16 mouse cellular contexts compared by ENCODE assay signal in genomic region chr16:34929686-34930085, GRCm38 (mm10).
DNase-seq lines count a peak whose midpoint lies in the region; ATAC-seq lines count a peak whose summit lies in the region.
"Had no signal": no experiment of that assay in that cellular context is flagged by ENCODE, and none has a peak within 500 bp of the region (broad histone marks: within the 10 kb centered on the region; RNA-seq: fewer than 3 reads in every experiment).

No protein-coding gene starts in this region.

- no peak overlapping the region for H3K9ac ChIP-seq in hindbrain, embryonic 12.5 days
- H3K9ac ChIP-seq in hindbrain, embryonic 14.5 days: no peak overlapping the region
- H3K9ac ChIP-seq in embryonic facial prominence, embryonic 14.5 days (ENCODE audit: low read depth, low read length): no peak overlapping the region
- no peak overlapping the region for H3K9ac ChIP-seq in lung, embryonic 16.5 days (ENCODE audit: low read length)
- H3K9ac ChIP-seq: forebrain, embryonic 13.5 days; liver, embryonic 15.5 days had no signal

- H3K9me3 ChIP-seq in hindbrain, embryonic 12.5 days (replicated peaks): no peaks in the 10 kb centered on the region
- no peaks in the 10 kb centered on the region for H3K9me3 ChIP-seq in hindbrain, embryonic 14.5 days (ENCODE audit: control insufficient read depth, low read length)
- H3K9me3 ChIP-seq in embryonic facial prominence, embryonic 14.5 days (ENCODE audit: control insufficient read depth, low read length): no peaks in the 10 kb centered on the region
- no peaks in the 10 kb centered on the region for H3K9me3 ChIP-seq in lung, embryonic 16.5 days (ENCODE audit: control insufficient read depth, low read length)
- H3K9me3 ChIP-seq: forebrain, embryonic 13.5 days; liver, embryonic 15.5 days had no signal

- no peak overlapping the region for H3K4me3 ChIP-seq in hindbrain, embryonic 12.5 days
- H3K4me3 ChIP-seq in hindbrain, embryonic 14.5 days (replicated peaks; ENCODE audit: low read length): no peak overlapping the region
- H3K4me3 ChIP-seq in brown adipose tissue, adult 24 weeks (ENCODE audit: insufficient read depth, low read depth, low read length): no peak overlapping the region
- H3K4me3 ChIP-seq in embryonic facial prominence, embryonic 14.5 days (ENCODE audit: low read depth, low read length): no peak overlapping the region
- no peak overlapping the region for H3K4me3 ChIP-seq in lung, embryonic 16.5 days (ENCODE audit: low read length)
- H3K4me3 ChIP-seq: forebrain, embryonic 13.5 days; heart, embryonic 13.5 days; layer of hippocampus, adult 2 months; liver, embryonic 15.5 days had no signal

- H3K27me3 ChIP-seq in hindbrain, embryonic 12.5 days: no peaks in the 10 kb centered on the region
- no peaks in the 10 kb centered on the region for H3K27me3 ChIP-seq in hindbrain, embryonic 14.5 days (ENCODE audit: control insufficient read depth, insufficient read depth, low read length)
- H3K27me3 ChIP-seq in embryonic facial prominence, embryonic 14.5 days (replicated peaks; ENCODE audit: control insufficient read depth, insufficient read depth, low read length): no peaks in the 10 kb centered on the region
- H3K27me3 ChIP-seq in lung, embryonic 16.5 days (ENCODE audit: control insufficient read depth, insufficient read depth, low read depth, low read length): no peaks in the 10 kb centered on the region
- H3K27me3 ChIP-seq: forebrain, embryonic 13.5 days; liver, embryonic 15.5 days had no signal

- no peak overlapping the region for H3K4me2 ChIP-seq in hindbrain, embryonic 12.5 days (replicated peaks)
- H3K4me2 ChIP-seq in hindbrain, embryonic 14.5 days (replicated peaks): no peak overlapping the region
- no peak overlapping the region for H3K4me2 ChIP-seq in embryonic facial prominence, embryonic 14.5 days (ENCODE audit: low read depth, low read length)
- H3K4me2 ChIP-seq in lung, embryonic 16.5 days (ENCODE audit: low read depth, low read length): no peak overlapping the region
- H3K4me2 ChIP-seq: forebrain, embryonic 13.5 days; heart, embryonic 13.5 days; liver, embryonic 15.5 days had no signal

- H3K27ac ChIP-seq in hindbrain, embryonic 12.5 days: 0 out of 2 replicates have a peak overlapping the region, but pooled peaks have one; percentile 4
- H3K27ac ChIP-seq in hindbrain, embryonic 14.5 days: no peak overlapping the region
- H3K27ac ChIP-seq in brown adipose tissue, adult 24 weeks (replicated peaks; ENCODE audit: low read depth, low read length): peak overlapping the region; percentile 85
- peak overlapping the region; percentile 42 for H3K27ac ChIP-seq in embryonic facial prominence, embryonic 14.5 days (replicated peaks; ENCODE audit: low read depth, low read length)
- H3K27ac ChIP-seq in lung, embryonic 16.5 days (ENCODE audit: low read length): peak overlapping the region; percentile 72
- H3K27ac ChIP-seq: forebrain, embryonic 13.5 days; heart, embryonic 13.5 days; hindbrain, postnatal 0 days; layer of hippocampus, adult 2 months; liver, embryonic 15.5 days had no signal

- H3K36me3 ChIP-seq in hindbrain, embryonic 12.5 days: no peaks in the 10 kb centered on the region
- no peaks in the 10 kb centered on the region for H3K36me3 ChIP-seq in hindbrain, embryonic 14.5 days (replicated peaks; ENCODE audit: control insufficient read depth, insufficient read depth)
- H3K36me3 ChIP-seq in embryonic facial prominence, embryonic 14.5 days (ENCODE audit: control insufficient read depth, insufficient read depth, low read length): no peaks in the 10 kb centered on the region
- no peaks in the 10 kb centered on the region; the same call in 1 of the 2 replicates for H3K36me3 ChIP-seq in lung, embryonic 16.5 days (ENCODE audit: control insufficient read depth, insufficient read depth, low read length)
- H3K36me3 ChIP-seq: heart, embryonic 13.5 days; liver, embryonic 15.5 days had no signal

- ATAC-seq in hindbrain, embryonic 12.5 days (ENCODE audit: low FRiP score): no peak
- ATAC-seq in hindbrain, embryonic 14.5 days (ENCODE audit: low FRiP score): no peak
- ATAC-seq in embryonic facial prominence, embryonic 14.5 days (ENCODE audit: low read depth): no peak
- no peak for ATAC-seq in lung, embryonic 16.5 days (ENCODE audit: low read depth)
- ATAC-seq: forebrain, embryonic 13.5 days; hindbrain, postnatal 0 days had no signal

- WGBS in hindbrain, embryonic 12.5 days: 73% methylated on average over 8 of the region's 8 CpGs
- 79% methylated on average over 8 of the region's 8 CpGs for WGBS in hindbrain, embryonic 14.5 days
- 68% methylated on average over 8 of the region's 8 CpGs for whole genome bisulfite sequencing in embryonic facial prominence, embryonic 14.5 days
- WGBS in lung, embryonic 16.5 days: 41% methylated on average over 8 of the region's 8 CpGs

- DNase-seq in hindbrain, embryonic 14.5 days (ENCODE audit: low spot score): no peak
- DNase-seq in embryonic facial prominence, embryonic 14.5 days (ENCODE audit: low spot score): no peak
- DNase-seq in cerebellum, postnatal 25 days: no peak
- no peak for DNase-seq in cerebellum, adult 11-12 months
- DNase-seq: cerebellum, adult 18-20 months; embryo, embryonic 11 days; midbrain, embryonic 14.5 days; right cerebral cortex, adult 18-20 months had no signal

- H3K4me1 ChIP-seq in hindbrain, embryonic 12.5 days: peaks cover 15% of the 10 kb centered on the region; the same call in 1 of the 2 replicates
- H3K4me1 ChIP-seq in hindbrain, embryonic 14.5 days (replicated peaks; ENCODE audit: control insufficient read depth, insufficient read depth, low read length): peaks cover 10% of the 10 kb centered on the region; the same call in 1 of the 2 replicates
- H3K4me1 ChIP-seq in brown adipose tissue, adult 24 weeks (ENCODE audit: control insufficient read depth, insufficient read depth, insufficient read length, low read length): peaks cover 26% of the 10 kb centered on the region
- peaks cover 32% of the 10 kb centered on the region for H3K4me1 ChIP-seq in embryonic facial prominence, embryonic 14.5 days (ENCODE audit: control insufficient read depth, insufficient read depth, low read length)
- peaks cover 65% of the 10 kb centered on the region for H3K4me1 ChIP-seq in lung, embryonic 16.5 days (replicated peaks; ENCODE audit: control insufficient read depth, insufficient read depth, low read length)
- H3K4me1 ChIP-seq: forebrain, embryonic 13.5 days had no signal
